Mouse (Mus musculus): Measurements from ENCODE around the gene Egr2.

Egr2 gene

GRCm38 (mm10) chr10:67538106-67538505 is 2.8 kb downstream of the Egr2 start:
- no peak for DNase-seq (ENCODE audit: extremely low read depth, insufficient read length, low spot score)

GRCm38 (mm10) chr10:67538585-67539400 is 3.5 kb downstream of the Egr2 start:
- peak; percentile 16 for DNase-seq (ENCODE audit: extremely low read depth, insufficient read length, low spot score)

- DNase-seq (ENCODE audit: extremely low read depth, insufficient read length, low spot score), result no peak
These were observed 4.1 kb downstream of the Egr2 start for GRCm38 (mm10) chr10:67539401-67539730.

- DNase-seq (ENCODE audit: extremely low read depth, insufficient read length, low spot score), result peak; percentile 10
These were observed 5.3 kb downstream of the Egr2 start for GRCm38 (mm10) chr10:67540591-67540990.

GRCm38 (mm10) chr10:67547850-67548260 is 12.6 kb downstream of the Egr2 start:
- DNase-seq (ENCODE audit: extremely low read depth, insufficient read length, low spot score), result peak; percentile 75

GRCm38 (mm10) chr10:67548261-67548854 is 13.1 kb downstream of the Egr2 start:
- DNase-seq (ENCODE audit: extremely low read depth, insufficient read length, low spot score), result peak; percentile 78

GRCm38 (mm10) chr10:67548877-67549731 is 13.8 kb downstream of the Egr2 start, which contains the start of gene Ado:
TSS of gene Ado (minus strand) at chr10:67548955.
- peak; percentile 92 for DNase-seq (ENCODE audit: extremely low read depth, insufficient read length, low spot score)

GRCm38 (mm10) chr10:67558053-67558452 is 22.8 kb downstream of the Egr2 start:
- DNase-seq (ENCODE audit: extremely low read depth, insufficient read length, low spot score), result no peak

GRCm38 (mm10) chr10:67559765-67560394 is 24.6 kb downstream of the Egr2 start:
- no peak for DNase-seq (ENCODE audit: extremely low read depth, insufficient read length, low spot score)

- no peak for DNase-seq (ENCODE audit: extremely low read depth, insufficient read length, low spot score)
These were observed 25.9 kb downstream of the Egr2 start for GRCm38 (mm10) chr10:67561185-67561584.

GRCm38 (mm10) chr10:67564509-67564908 is 29.2 kb downstream of the Egr2 start:
- no peak for DNase-seq (ENCODE audit: extremely low read depth, insufficient read length, low spot score)

GRCm38 (mm10) chr10:67566104-67566503 is 30.8 kb downstream of the Egr2 start:
- DNase-seq (ENCODE audit: extremely low read depth, insufficient read length, low spot score), result no peak

- DNase-seq (ENCODE audit: extremely low read depth, insufficient read length, low spot score), result no peak
These were observed 34.3 kb downstream of the Egr2 start for GRCm38 (mm10) chr10:67569539-67569938.

GRCm38 (mm10) chr10:67571443-67571842 is 36.2 kb downstream of the Egr2 start:
- DNase-seq (ENCODE audit: extremely low read depth, insufficient read length, low spot score), result no peak

GRCm38 (mm10) chr10:67573310-67573709 is 38.0 kb downstream of the Egr2 start:
- no peak for DNase-seq (ENCODE audit: extremely low read depth, insufficient read length, low spot score)

- DNase-seq (ENCODE audit: extremely low read depth, insufficient read length, low spot score), result no peak
These were observed 44.6 kb downstream of the Egr2 start for GRCm38 (mm10) chr10:67579830-67580229.

GRCm38 (mm10) chr10:67581698-67582285 is 46.5 kb downstream of the Egr2 start:
- no peak for DNase-seq (ENCODE audit: extremely low read depth, insufficient read length, low spot score)

- DNase-seq (ENCODE audit: extremely low read depth, insufficient read length, low spot score), result no peak
These were observed 50.8 kb downstream of the Egr2 start for GRCm38 (mm10) chr10:67585873-67586610.

Data from 3134 (cell line).